Mouse (Mus musculus): ENCODE measurements around the gene Snrpd3. TPM values are rescaled to one million over a fixed set of nuclear protein-coding genes. Genes with fewer than 3 reads are reported as not detected.

Gene Snrpd3
- polyA plus RNA-seq, 1 experiment from 2014 or later = 212 TPM

DNA sequence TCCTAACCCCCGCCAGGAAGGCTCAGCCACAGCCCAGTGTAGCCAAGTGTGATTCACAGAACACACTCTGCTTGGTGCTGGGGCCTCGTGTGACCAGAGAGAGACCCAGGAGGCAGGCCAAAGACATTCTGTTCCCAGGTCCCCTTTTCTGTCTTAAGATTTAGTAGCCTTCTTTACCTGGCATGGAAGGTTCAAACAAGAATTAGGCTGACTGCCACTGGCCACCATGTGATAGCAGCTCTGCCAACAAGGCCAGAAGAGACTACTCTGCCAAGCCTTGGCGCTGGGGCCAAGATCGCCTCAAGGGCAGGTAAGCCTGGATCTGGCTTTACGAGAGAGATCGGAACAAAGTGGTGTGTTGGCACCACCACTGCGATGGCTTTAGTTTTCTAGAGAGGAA, 6.9 kb upstream of the Snrpd3 start:
- 95% methylated on average over 7 of the region's 7 CpGs for WGBS
- peaks cover 17% of the 10 kb centered on the region for H3K36me3 ChIP-seq (ENCODE audit: control insufficient read depth, insufficient read depth, low read length)

DNA sequence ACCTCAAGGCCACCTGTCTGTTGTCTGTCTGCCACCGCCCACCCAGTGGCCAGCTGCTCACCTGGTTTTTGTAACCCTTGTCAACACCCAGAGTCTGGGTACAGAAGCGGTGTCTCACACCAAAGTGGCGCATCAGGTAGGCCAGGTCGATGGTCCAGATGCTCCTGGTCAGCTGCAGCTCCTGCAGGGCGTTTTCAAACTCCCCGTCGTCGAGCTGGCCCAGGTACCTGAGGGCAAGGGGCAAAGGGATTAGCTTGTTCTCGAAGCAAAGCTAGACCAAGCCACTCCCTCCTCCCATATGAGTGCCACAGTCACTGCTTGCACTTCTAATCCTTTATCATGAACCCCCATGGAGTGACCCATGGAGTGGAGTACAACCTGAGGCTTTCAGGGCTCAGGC, 6.3 kb upstream of the Snrpd3 start:
- Histone ChIP-seq H3K4me2 (ENCODE audit: low read depth) (no peak overlapping the region), H3K27me3 (ENCODE audit: control insufficient read depth, insufficient read depth, low read length) (no peaks in the 10 kb centered on the region), H3K4me1 (ENCODE audit: control insufficient read depth, insufficient read depth, low read length) (peaks cover 2% of the 10 kb centered on the region), H3K4me3 (ENCODE audit: low read depth, low read length) (no peak overlapping the region), H3K9ac (ENCODE audit: low read length) (no peak overlapping the region), H3K27ac (ENCODE audit: low read depth, low read length) (no peak overlapping the region), H3K36me3 (ENCODE audit: control insufficient read depth, insufficient read depth, low read length) (peaks cover 17% of the 10 kb centered on the region), H3K9me3 (ENCODE audit: control insufficient read depth, low read length) (no peaks in the 10 kb centered on the region)
- 95% methylated on average over 9 of the region's 9 CpGs for WGBS
- no peak for ATAC-seq (ENCODE audit: insufficient read depth, low FRiP score, low TSS enrichment)
- no peak for DNase-seq (ENCODE audit: low spot score)

More for the DNA sequence above, 6.9 kb upstream of the Snrpd3 start:
- Histone ChIP-seq H3K9me3 (ENCODE audit: control insufficient read depth, low read length) (no peaks in the 10 kb centered on the region), H3K4me2 (ENCODE audit: low read depth) (no peak overlapping the region), H3K27me3 (ENCODE audit: control insufficient read depth, insufficient read depth, low read length) (no peaks in the 10 kb centered on the region), H3K4me3 (ENCODE audit: low read depth, low read length) (no peak overlapping the region), H3K27ac (ENCODE audit: low read depth, low read length) (no peak overlapping the region), H3K4me1 (ENCODE audit: control insufficient read depth, insufficient read depth, low read length) (no peaks in the 10 kb centered on the region), H3K9ac (ENCODE audit: low read length) (no peak overlapping the region)
- ATAC-seq (ENCODE audit: insufficient read depth, low FRiP score, low TSS enrichment) (no peak), DNase-seq (ENCODE audit: low spot score) (no peak)

- H3K27me3 ChIP-seq (ENCODE audit: control insufficient read depth, insufficient read depth, low read length) = no peaks in the 10 kb centered on the region
- H3K9ac ChIP-seq (ENCODE audit: low read length) = no peak overlapping the region
- H3K36me3 ChIP-seq (ENCODE audit: control insufficient read depth, insufficient read depth, low read length) = peaks cover 17% of the 10 kb centered on the region
- H3K4me2 ChIP-seq (ENCODE audit: low read depth) = no peak overlapping the region
- WGBS = 97% methylated on average over 7 of the region's 7 CpGs
- no peak overlapping the region for H3K27ac ChIP-seq (ENCODE audit: low read depth, low read length)
- H3K4me1 ChIP-seq (ENCODE audit: control insufficient read depth, insufficient read depth, low read length) = peaks cover 8% of the 10 kb centered on the region
- H3K4me3 ChIP-seq (ENCODE audit: low read depth, low read length) = no peak overlapping the region
- ATAC-seq (ENCODE audit: insufficient read depth, low FRiP score, low TSS enrichment) = no peak
- no peak for DNase-seq (ENCODE audit: low spot score)
- no peaks in the 10 kb centered on the region for H3K9me3 ChIP-seq (ENCODE audit: control insufficient read depth, low read length)
These were observed 5.5 kb upstream of the Snrpd3 start for GRCm38 (mm10) chr10:75511897-75512296.

- H3K4me3 ChIP-seq (ENCODE audit: low read depth, low read length) = no peak overlapping the region
- DNase-seq (ENCODE audit: low spot score) (no peak), ATAC-seq (ENCODE audit: insufficient read depth, low FRiP score, low TSS enrichment) (no peak)
- WGBS = 91% methylated on average over 7 of the region's 7 CpGs
- peaks cover 15% of the 10 kb centered on the region for H3K36me3 ChIP-seq (ENCODE audit: control insufficient read depth, insufficient read depth, low read length)
- no peak overlapping the region for H3K27ac ChIP-seq (ENCODE audit: low read depth, low read length)
- H3K4me1 ChIP-seq (ENCODE audit: control insufficient read depth, insufficient read depth, low read length) = peaks cover 8% of the 10 kb centered on the region
- H3K9me3 ChIP-seq (ENCODE audit: control insufficient read depth, low read length) = no peaks in the 10 kb centered on the region
- H3K9ac ChIP-seq (ENCODE audit: low read length) = no peak overlapping the region
- H3K4me2 ChIP-seq (ENCODE audit: low read depth) = no peak overlapping the region
- H3K27me3 ChIP-seq (ENCODE audit: control insufficient read depth, insufficient read depth, low read length) = no peaks in the 10 kb centered on the region
These were observed 4.6 kb upstream of the Snrpd3 start for GRCm38 (mm10) chr10:75512796-75513195.

- H3K27me3 ChIP-seq (ENCODE audit: control insufficient read depth, insufficient read depth, low read length) = no peaks in the 10 kb centered on the region
- H3K4me2 ChIP-seq (ENCODE audit: low read depth) = no peak overlapping the region
- ATAC-seq (ENCODE audit: insufficient read depth, low FRiP score, low TSS enrichment) (no peak), DNase-seq (ENCODE audit: low spot score) (no peak)
- peaks cover 12% of the 10 kb centered on the region for H3K36me3 ChIP-seq (ENCODE audit: control insufficient read depth, insufficient read depth, low read length)
- H3K4me3 ChIP-seq (ENCODE audit: low read depth, low read length) = no peak overlapping the region
- H3K27ac ChIP-seq (ENCODE audit: low read depth, low read length) = no peak overlapping the region
- H3K9ac ChIP-seq (ENCODE audit: low read length) = no peak overlapping the region
- H3K4me1 ChIP-seq (ENCODE audit: control insufficient read depth, insufficient read depth, low read length) = peaks cover 10% of the 10 kb centered on the region
- 91% methylated on average over 8 of the region's 8 CpGs for WGBS
- no peaks in the 10 kb centered on the region for H3K9me3 ChIP-seq (ENCODE audit: control insufficient read depth, low read length)
These were observed 3.9 kb upstream of the Snrpd3 start for GRCm38 (mm10) chr10:75513306-75514067.

DNA sequence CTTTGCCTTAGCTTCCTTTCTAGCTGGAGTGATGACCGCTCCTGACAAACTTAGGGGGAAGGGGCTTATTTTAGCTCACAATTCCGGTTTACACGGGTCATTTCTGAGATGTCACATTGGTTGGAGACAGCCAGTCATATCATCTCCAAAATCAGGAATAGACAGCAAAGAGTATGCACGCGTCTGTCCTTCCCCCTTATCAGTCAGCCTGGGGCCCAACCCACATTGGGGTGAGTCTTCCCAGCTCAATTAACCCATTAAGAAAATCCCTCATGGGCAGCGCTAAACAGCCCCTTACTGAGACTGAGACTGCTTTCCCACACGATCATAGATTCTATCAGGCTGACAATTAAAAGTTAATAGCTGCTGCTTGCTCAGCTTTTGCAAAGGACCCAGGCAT, 3.0 kb upstream of the Snrpd3 start:
- WGBS = 88% methylated on average over 7 of the region's 7 CpGs
- Histone ChIP-seq H3K27ac (ENCODE audit: low read depth, low read length) (no peak overlapping the region), H3K27me3 (ENCODE audit: control insufficient read depth, insufficient read depth, low read length) (no peaks in the 10 kb centered on the region)

GRCm38 (mm10) chr10:75515216-75516037, 1.9 kb upstream of the Snrpd3 start:
- Histone ChIP-seq H3K4me1 (ENCODE audit: control insufficient read depth, insufficient read depth, low read length) (peaks cover 18% of the 10 kb centered on the region), H3K4me2 (ENCODE audit: low read depth) (peak overlapping the region; percentile 92; the same call in 1 of the 2 replicates), H3K27me3 (ENCODE audit: control insufficient read depth, insufficient read depth, low read length) (no peaks in the 10 kb centered on the region), H3K9ac (ENCODE audit: low read length) (0 out of 2 replicates have a peak overlapping the region, but pooled peaks have one; percentile 60), H3K36me3 (ENCODE audit: control insufficient read depth, insufficient read depth, low read length) (peaks cover 3% of the 10 kb centered on the region; the same call in 1 of the 2 replicates), H3K27ac (ENCODE audit: low read depth, low read length) (no peak overlapping the region), H3K9me3 (ENCODE audit: control insufficient read depth, low read length) (no peaks in the 10 kb centered on the region), H3K4me3 (ENCODE audit: low read depth, low read length) (peak overlapping the region; percentile 89; the same call in 1 of the 2 replicates)
- ATAC-seq (ENCODE audit: insufficient read depth, low FRiP score, low TSS enrichment) = no peak
- WGBS = 71% methylated on average over 4 of the region's 4 CpGs
- DNase-seq (ENCODE audit: low spot score) = no peak

More for the DNA sequence above, 3.0 kb upstream of the Snrpd3 start:
- ATAC-seq (ENCODE audit: insufficient read depth, low FRiP score, low TSS enrichment) = no peak
- H3K4me1 ChIP-seq (ENCODE audit: control insufficient read depth, insufficient read depth, low read length) = peaks cover 18% of the 10 kb centered on the region
- H3K9me3 ChIP-seq (ENCODE audit: control insufficient read depth, low read length) = no peaks in the 10 kb centered on the region
- H3K9ac ChIP-seq (ENCODE audit: low read length) = no peak overlapping the region
- H3K36me3 ChIP-seq (ENCODE audit: control insufficient read depth, insufficient read depth, low read length) = peaks cover 5% of the 10 kb centered on the region; the same call in 1 of the 2 replicates
- no peak overlapping the region for H3K4me2 ChIP-seq (ENCODE audit: low read depth)
- no peak for DNase-seq (ENCODE audit: low spot score)
- H3K4me3 ChIP-seq (ENCODE audit: low read depth, low read length) = no peak overlapping the region

DNA sequence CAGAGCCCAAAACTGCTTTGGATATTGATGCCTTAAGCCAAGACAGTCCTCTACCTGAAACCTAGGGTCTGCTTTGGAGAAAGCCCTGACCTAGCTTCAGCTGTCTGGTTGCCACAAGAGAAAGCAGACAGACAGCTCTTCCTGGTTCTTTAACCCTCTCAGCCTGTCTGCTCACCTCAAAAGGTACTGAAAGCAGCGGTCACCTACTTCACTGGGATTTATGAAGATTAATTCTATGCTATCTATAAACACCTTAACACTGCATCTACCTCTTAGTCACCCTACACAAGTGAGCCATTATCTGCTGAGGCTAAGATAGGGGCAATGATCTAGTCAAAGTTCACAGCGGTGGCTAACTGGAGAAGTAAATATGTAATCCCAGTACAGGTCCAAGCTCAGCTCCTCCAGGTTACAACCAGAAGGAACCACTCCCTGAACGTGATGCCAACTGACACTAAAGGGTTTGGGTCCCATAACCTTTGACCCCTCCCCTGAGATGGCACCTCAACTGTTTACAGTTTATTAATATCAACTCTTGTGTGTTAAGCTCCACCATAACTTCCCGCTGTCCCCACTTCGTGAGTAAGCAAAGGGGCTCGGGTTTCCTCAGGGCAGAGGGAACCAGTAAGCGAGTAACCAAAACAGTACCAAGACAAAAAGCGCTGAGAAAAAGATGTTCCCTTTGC, 1.2 kb upstream of the Snrpd3 start:
- Histone ChIP-seq H3K9me3 (ENCODE audit: control insufficient read depth, low read length) (no peaks in the 10 kb centered on the region), H3K27me3 (ENCODE audit: control insufficient read depth, insufficient read depth, low read length) (no peaks in the 10 kb centered on the region), H3K4me1 (ENCODE audit: control insufficient read depth, insufficient read depth, low read length) (peaks cover 18% of the 10 kb centered on the region), H3K9ac (ENCODE audit: low read length) (peak overlapping the region; percentile 60), H3K4me3 (ENCODE audit: low read depth, low read length) (peak overlapping the region; percentile 89), H3K36me3 (ENCODE audit: control insufficient read depth, insufficient read depth, low read length) (peaks cover 6% of the 10 kb centered on the region), H3K4me2 (ENCODE audit: low read depth) (peak overlapping the region; percentile 92), H3K27ac (ENCODE audit: low read depth, low read length) (0 out of 2 replicates have a peak overlapping the region, but pooled peaks have one; percentile 65)
- no peak for ATAC-seq (ENCODE audit: insufficient read depth, low FRiP score, low TSS enrichment)
- no peak for DNase-seq (ENCODE audit: low spot score)
- 27% methylated on average over 8 of the region's 8 CpGs for WGBS

All from neural tube, embryonic 11.5 days (tissue).